Mouse (Mus musculus): ENCODE data around the gene Sulf2. TPM values are rescaled to one million over a fixed set of nuclear protein-coding genes. Genes with fewer than 3 reads are reported as not detected.
"Not testable (repeated sequence)": the region's sequence is repeated elsewhere in the genome, so short reads cannot be mapped to it uniquely, and the experiment has no call there.

The Sulf2 gene
- total and polyA plus RNA-seq, 3 experiments = not detected

DNA sequence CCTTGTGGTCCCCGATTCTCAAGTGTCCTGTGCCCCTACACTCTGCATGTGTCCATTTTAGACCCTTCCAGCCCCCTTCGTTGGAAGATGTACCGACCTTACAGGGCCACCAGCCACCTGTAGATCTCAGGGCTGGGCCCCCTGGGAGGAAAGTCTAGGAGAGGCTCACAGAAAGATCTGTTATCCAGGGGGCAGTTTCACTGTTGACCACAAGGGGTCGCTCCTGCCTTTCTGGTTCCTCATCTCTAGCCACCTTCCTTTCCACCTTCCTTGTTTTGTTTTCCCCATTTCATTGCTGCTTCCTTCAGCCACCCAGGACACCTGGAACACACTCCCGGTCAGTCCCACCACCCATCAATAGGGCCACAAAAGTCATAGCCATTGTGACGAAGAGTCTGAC, 70.5 kb downstream of the Sulf2 start:
- H3K4me2 ChIP-seq (ENCODE audit: insufficient read depth, low read depth, poor library complexity, severe bottlenecking); H3K27ac ChIP-seq (ENCODE audit: insufficient read depth, low read depth); H3K27me3 ChIP-seq (replicated peaks); H3K36me3 ChIP-seq (replicated peaks in 1 of 2; ENCODE audit: control insufficient read depth in 1 of 2, insufficient read depth in 1 of 2, low read length in 1 of 2); H3K4me3 ChIP-seq (replicated peaks in 1 of 3; ENCODE audit: low read depth in 2 of 3, low read length in 2 of 3, poor library complexity in 1 of 3); H3K9me3 ChIP-seq (replicated peaks; ENCODE audit: low read length); H3K9ac ChIP-seq (ENCODE audit: insufficient read depth, low read depth); H3K79me2 ChIP-seq (replicated peaks; ENCODE audit: control insufficient read depth, extremely low read depth, insufficient read depth, poor library complexity, severe bottlenecking); dilution Hi-C loops (cut with MboI; ENCODE audit: extremely low pct_ligation_motif_present, extremely low pct_unique_long_range_greater_than_20kb, low sequenced_read_pairs): not testable (repeated sequence)
- in situ Hi-C loops (cut with MboI; ENCODE audit: low pct_ligation_motif_present, low pct_unique_long_range_greater_than_20kb, low sequenced_read_pairs) = loop anchor here (5.0 to 25.0 kb wide), 3 partner anchors 477 to 702 kb away; partner anchors contain the start of gene Trp53rkb
- peaks cover 5 to 33% of the 10 kb centered on the region in 2 experiments for H3K4me1 ChIP-seq (ENCODE audit: control insufficient read depth in 1 of 2, insufficient read depth in 2 of 2)
- peak; percentile 56 for TF ChIP-seq RAD21 (IDR thresholded peaks at IDR 0.05; ENCODE audit: low read depth, low read length)
- peak; percentile 56 for TF ChIP-seq SMC3 (IDR thresholded peaks at IDR 0.05; ENCODE audit: low read depth, low read length)
- peak; percentile 79 to 81 for TF ChIP-seq CTCF (conservative IDR thresholded peaks at IDR 0.05 in 1 of 2, IDR thresholded peaks at IDR 0.05 in 1 of 2; ENCODE audit: low read depth in 2 of 2, low read length in 2 of 2)
- DNase-seq (ENCODE audit: extremely low read depth) = peak; percentile 55

- H3K4me3 ChIP-seq (replicated peaks in 1 of 3; ENCODE audit: low read depth in 2 of 3, low read length in 2 of 3, poor library complexity in 1 of 3) = no peak overlapping the region
- in situ Hi-C loops (cut with MboI; ENCODE audit: low pct_ligation_motif_present, low pct_unique_long_range_greater_than_20kb, low sequenced_read_pairs) = loop anchor here (25.0 kb wide), 2 partner anchors 547 to 703 kb away; partner anchors contain the start of gene Trp53rkb
- dilution Hi-C loops (cut with MboI; ENCODE audit: extremely low pct_ligation_motif_present, extremely low pct_unique_long_range_greater_than_20kb, low sequenced_read_pairs) = no loop called here
- no peak for DNase-seq (ENCODE audit: extremely low read depth)
- no peak for TF ChIP-seq TCF12 (IDR thresholded peaks at IDR 0.05; ENCODE audit: low read depth, low read length)
- no peak for TF ChIP-seq BHLHE40 (IDR thresholded peaks at IDR 0.05; ENCODE audit: low read depth, low read length)
- no peak for TF ChIP-seq MAZ (IDR thresholded peaks at IDR 0.05; ENCODE audit: low read depth, low read length)
- TF ChIP-seq KAT2A (IDR thresholded peaks at IDR 0.05; ENCODE audit: insufficient replicate concordance, low read length) = no peak
- no peak for TF ChIP-seq MYC (IDR thresholded peaks at IDR 0.05; ENCODE audit: low read depth, low read length)
- TF ChIP-seq TBP (conservative IDR thresholded peaks at IDR 0.05; ENCODE audit: low read depth, low read length) = no peak
- no peak for TF ChIP-seq JUN (IDR thresholded peaks at IDR 0.05; ENCODE audit: insufficient read depth, low read depth, low read length)
- TF ChIP-seq USF1 (IDR thresholded peaks at IDR 0.05; ENCODE audit: low read depth, low read length) = no peak
- no peak for TF ChIP-seq CTCF (conservative IDR thresholded peaks at IDR 0.05 in 1 of 2, IDR thresholded peaks at IDR 0.05 in 1 of 2; ENCODE audit: low read depth in 2 of 2, low read length in 2 of 2)
- TF ChIP-seq ZNF384 (IDR thresholded peaks at IDR 0.05; ENCODE audit: low read depth, low read length) = no peak
- TF ChIP-seq POLR2A (IDR thresholded peaks at IDR 0.05; ENCODE audit: low read depth, low read length) = no peak
- no peak for TF ChIP-seq USF2 (conservative IDR thresholded peaks at IDR 0.05; ENCODE audit: low read depth, low read length)
- TF ChIP-seq ZKSCAN1 (IDR thresholded peaks at IDR 0.05; ENCODE audit: borderline replicate concordance, low read depth, low read length) = no peak
- no peak for TF ChIP-seq MAX (IDR thresholded peaks at IDR 0.05; ENCODE audit: low read length)
- TF ChIP-seq ZC3H11A (IDR thresholded peaks at IDR 0.05; ENCODE audit: low read depth, low read length) = no peak
- no peak overlapping the region for H3K4me2 ChIP-seq (ENCODE audit: insufficient read depth, low read depth, poor library complexity, severe bottlenecking)
- no peak overlapping the region for H3K27ac ChIP-seq (ENCODE audit: insufficient read depth, low read depth)
- H3K27me3 ChIP-seq (replicated peaks) = peaks cover 8% of the 10 kb centered on the region
- H3K9ac ChIP-seq (ENCODE audit: insufficient read depth, low read depth) = no peak overlapping the region
- H3K79me2 ChIP-seq (replicated peaks; ENCODE audit: control insufficient read depth, extremely low read depth, insufficient read depth, poor library complexity, severe bottlenecking) = no peaks in the 10 kb centered on the region
- no peaks in the 10 kb centered on the region for H3K36me3 ChIP-seq (replicated peaks in 1 of 2; ENCODE audit: control insufficient read depth in 1 of 2, insufficient read depth in 1 of 2, low read length in 1 of 2)
- H3K9me3 ChIP-seq (replicated peaks; ENCODE audit: low read length) = no peaks in the 10 kb centered on the region
- peaks cover 8 to 38% of the 10 kb centered on the region in 2 experiments for H3K4me1 ChIP-seq (ENCODE audit: control insufficient read depth in 1 of 2, insufficient read depth in 2 of 2)
These were observed 71.4 kb downstream of the Sulf2 start for GRCm38 (mm10) chr2:166084111-166084510.
